Mouse (Mus musculus): Measurements from ENCODE around the gene Adprh. TPM values are rescaled to one million over a fixed set of nuclear protein-coding genes. Genes with fewer than 3 reads are reported as not detected.
A peak's percentile ranks its signal among the peaks of the same experiment; 100 is the strongest.

Adprh gene
- polyA plus RNA-seq, 1 experiment from 2014 or later: 143 TPM

GRCm38 (mm10) chr16:38458600-38459280 lies 6.2 kb upstream of the Adprh start:
- WGBS: 72% methylated on average over 6 of the region's 6 CpGs
- no peak overlapping the region for H3K27ac ChIP-seq (ENCODE audit: low read depth, low read length)
- H3K36me3 ChIP-seq (ENCODE audit: control insufficient read depth, insufficient read depth, low read length): no peaks in the 10 kb centered on the region
- DNase-seq (ENCODE audit: low spot score) (no peak), ATAC-seq (ENCODE audit: insufficient read depth, low FRiP score, low TSS enrichment) (no peak)
- no peaks in the 10 kb centered on the region for H3K4me1 ChIP-seq (ENCODE audit: control insufficient read depth, insufficient read depth, low read length)
- H3K27me3 ChIP-seq (ENCODE audit: control insufficient read depth, insufficient read depth, low read length): no peaks in the 10 kb centered on the region
- H3K4me2 ChIP-seq (ENCODE audit: low read depth): no peak overlapping the region
- no peak overlapping the region for H3K9ac ChIP-seq (ENCODE audit: low read length)
- no peaks in the 10 kb centered on the region for H3K9me3 ChIP-seq (ENCODE audit: control insufficient read depth, low read length)
- H3K4me3 ChIP-seq (ENCODE audit: low read depth, low read length): no peak overlapping the region

GRCm38 (mm10) chr16:38456812-38457567 lies 4.5 kb upstream of the Adprh start:
- Histone ChIP-seq H3K9me3 (ENCODE audit: control insufficient read depth, low read length) (no peaks in the 10 kb centered on the region), H3K9ac (ENCODE audit: low read length) (no peak overlapping the region), H3K27me3 (ENCODE audit: control insufficient read depth, insufficient read depth, low read length) (no peaks in the 10 kb centered on the region), H3K36me3 (ENCODE audit: control insufficient read depth, insufficient read depth, low read length) (no peaks in the 10 kb centered on the region), H3K27ac (ENCODE audit: low read depth, low read length) (no peak overlapping the region), H3K4me2 (ENCODE audit: low read depth) (no peak overlapping the region), H3K4me3 (ENCODE audit: low read depth, low read length) (no peak overlapping the region), H3K4me1 (ENCODE audit: control insufficient read depth, insufficient read depth, low read length) (no peaks in the 10 kb centered on the region)
- DNase-seq (ENCODE audit: low spot score): no peak
- ATAC-seq (ENCODE audit: insufficient read depth, low FRiP score, low TSS enrichment): no peak
- WGBS: 49% methylated on average over 11 of the region's 11 CpGs

GRCm38 (mm10) chr16:38455511-38456418 lies 3.3 kb upstream of the Adprh start, which contains the start of gene Cd80:
Gene Cd80, plus strand, starts transcription at chr16:38455561.
- no peak for ATAC-seq (ENCODE audit: insufficient read depth, low FRiP score, low TSS enrichment)
- Histone ChIP-seq H3K27ac (ENCODE audit: low read depth, low read length) (no peak within 1 kb of the TSS), H3K9me3 (ENCODE audit: control insufficient read depth, low read length) (no peaks in the 10 kb centered on the region), H3K36me3 (ENCODE audit: control insufficient read depth, insufficient read depth, low read length) (no peaks in the 10 kb centered on the region), H3K4me3 (ENCODE audit: low read depth, low read length) (no peak within 1 kb of the TSS), H3K27me3 (ENCODE audit: control insufficient read depth, insufficient read depth, low read length) (no peaks in the 10 kb centered on the region), H3K4me1 (ENCODE audit: control insufficient read depth, insufficient read depth, low read length) (peaks cover 6% of the 10 kb centered on the region; the same call in 1 of the 2 replicates), H3K4me2 (ENCODE audit: low read depth) (no peak within 1 kb of the TSS), H3K9ac (ENCODE audit: low read length) (no peak within 1 kb of the TSS)
- no peak for DNase-seq (ENCODE audit: low spot score)
- WGBS: 72% methylated on average over 17 of the region's 17 CpGs

GRCm38 (mm10) chr16:38454533-38455254 lies 2.2 kb upstream of the Adprh start:
- Histone ChIP-seq H3K9me3 (ENCODE audit: control insufficient read depth, low read length) (no peaks in the 10 kb centered on the region), H3K4me3 (ENCODE audit: low read depth, low read length) (no peak overlapping the region), H3K36me3 (ENCODE audit: control insufficient read depth, insufficient read depth, low read length) (peaks cover 4% of the 10 kb centered on the region), H3K27ac (ENCODE audit: low read depth, low read length) (no peak overlapping the region), H3K4me2 (ENCODE audit: low read depth) (no peak overlapping the region), H3K4me1 (ENCODE audit: control insufficient read depth, insufficient read depth, low read length) (peaks cover 6% of the 10 kb centered on the region; the same call in 1 of the 2 replicates), H3K27me3 (ENCODE audit: control insufficient read depth, insufficient read depth, low read length) (no peaks in the 10 kb centered on the region), H3K9ac (ENCODE audit: low read length) (no peak overlapping the region)
- WGBS: 80% methylated on average over 11 of the region's 11 CpGs
- no peak for ATAC-seq (ENCODE audit: insufficient read depth, low FRiP score, low TSS enrichment)
- DNase-seq (ENCODE audit: low spot score): no peak

- H3K27me3 ChIP-seq (ENCODE audit: control insufficient read depth, insufficient read depth, low read length): no peaks in the 10 kb centered on the region
- no peak overlapping the region for H3K27ac ChIP-seq (ENCODE audit: low read depth, low read length)
- H3K4me1 ChIP-seq (ENCODE audit: control insufficient read depth, insufficient read depth, low read length): peaks cover 6% of the 10 kb centered on the region; the same call in 1 of the 2 replicates
- no peak overlapping the region for H3K4me3 ChIP-seq (ENCODE audit: low read depth, low read length)
- no peaks in the 10 kb centered on the region for H3K9me3 ChIP-seq (ENCODE audit: control insufficient read depth, low read length)
- no peak for DNase-seq (ENCODE audit: low spot score)
- WGBS: 87% methylated on average over 4 of the region's 4 CpGs
- H3K4me2 ChIP-seq (ENCODE audit: low read depth): no peak overlapping the region
- H3K9ac ChIP-seq (ENCODE audit: low read length): no peak overlapping the region
- no peak for ATAC-seq (ENCODE audit: insufficient read depth, low FRiP score, low TSS enrichment)
- H3K36me3 ChIP-seq (ENCODE audit: control insufficient read depth, insufficient read depth, low read length): peaks cover 4% of the 10 kb centered on the region
Observed at GRCm38 (mm10) chr16:38453952-38454351, 1.4 kb upstream of the Adprh start.

- 29% methylated on average over 3 of the region's 3 CpGs for WGBS
- peak overlapping the region; percentile 69 for H3K27ac ChIP-seq (ENCODE audit: low read depth, low read length)
- ATAC-seq (ENCODE audit: insufficient read depth, low FRiP score, low TSS enrichment): no peak
Observed at GRCm38 (mm10) chr16:38453203-38453553, 675 bp upstream of the Adprh start.

GRCm38 (mm10) chr16:38451421-38452205 lies 890 bp downstream of the Adprh start:
- H3K27me3 ChIP-seq (ENCODE audit: control insufficient read depth, insufficient read depth, low read length): no peaks in the 10 kb centered on the region
- peak overlapping the region; percentile 78 for H3K4me2 ChIP-seq (ENCODE audit: low read depth)
- H3K36me3 ChIP-seq (ENCODE audit: control insufficient read depth, insufficient read depth, low read length): peaks cover 12% of the 10 kb centered on the region
- DNase-seq (ENCODE audit: low spot score) (peak; percentile 15), ATAC-seq (ENCODE audit: insufficient read depth, low FRiP score, low TSS enrichment) (no peak)
- peak overlapping the region; percentile 62 for H3K4me3 ChIP-seq (ENCODE audit: low read depth, low read length)
- peaks cover 6% of the 10 kb centered on the region; the same call in 1 of the 2 replicates for H3K4me1 ChIP-seq (ENCODE audit: control insufficient read depth, insufficient read depth, low read length)
- 49% methylated on average over 12 of the region's 12 CpGs for WGBS
- peak overlapping the region; percentile 95 for H3K9ac ChIP-seq (ENCODE audit: low read length)
- no peak overlapping the region for H3K27ac ChIP-seq (ENCODE audit: low read depth, low read length)
- H3K9me3 ChIP-seq (ENCODE audit: control insufficient read depth, low read length): no peaks in the 10 kb centered on the region

More at GRCm38 (mm10) chr16:38453203-38453553, 675 bp upstream of the Adprh start:
- Histone ChIP-seq H3K36me3 (ENCODE audit: control insufficient read depth, insufficient read depth, low read length) (peaks cover 4% of the 10 kb centered on the region), H3K27me3 (ENCODE audit: control insufficient read depth, insufficient read depth, low read length) (no peaks in the 10 kb centered on the region), H3K9me3 (ENCODE audit: control insufficient read depth, low read length) (no peaks in the 10 kb centered on the region), H3K4me1 (ENCODE audit: control insufficient read depth, insufficient read depth, low read length) (peaks cover 6% of the 10 kb centered on the region; the same call in 1 of the 2 replicates), H3K4me2 (ENCODE audit: low read depth) (peak overlapping the region; percentile 78), H3K9ac (ENCODE audit: low read length) (peak overlapping the region; percentile 95), H3K4me3 (ENCODE audit: low read depth, low read length) (peak overlapping the region; percentile 62)
- DNase-seq (ENCODE audit: low spot score): no peak
